Mouse (Mus musculus): ENCODE results near the gene Trex1. TPM values are rescaled to one million over a fixed set of nuclear protein-coding genes. Genes with fewer than 3 reads are reported as not detected.

The Trex1 gene
- polyA plus RNA-seq, 1 experiment from 2014 or later, result 7.5 TPM

GRCm38 (mm10) chr9:109080516-109080915, 21.0 kb upstream of the Trex1 start:
- Histone ChIP-seq H3K9me3 (replicated peaks) (no peaks in the 10 kb centered on the region), H3K36me3 (peaks cover 33% of the 10 kb centered on the region), H3K27ac (replicated peaks) (no peak overlapping the region), H3K4me3 (peak overlapping the region; percentile 94; the same call in 1 of the 2 replicates), H3K4me1 (peaks cover 27% of the 10 kb centered on the region), H3K27me3 (ENCODE audit: low read depth, poor library complexity, severe bottlenecking) (no peaks in the 10 kb centered on the region)
- WGBS, result 96% methylated on average over 3 of the region's 3 CpGs
- DNase-seq (ENCODE audit: low spot score), result no peak

- Histone ChIP-seq H3K4me3 (peak within 1 kb of the TSS; percentile 78), H3K9me3 (replicated peaks) (no peaks in the 10 kb centered on the region), H3K27ac (replicated peaks) (peak within 1 kb of the TSS; percentile 90), H3K4me1 (peaks cover 26% of the 10 kb centered on the region), H3K27me3 (ENCODE audit: low read depth, poor library complexity, severe bottlenecking) (no peaks in the 10 kb centered on the region), H3K36me3 (peaks cover 43% of the 10 kb centered on the region)
- WGBS, result under 1% methylated on average over 57 of the region's 57 CpGs
- peak; percentile 92 for DNase-seq (ENCODE audit: low spot score)
These were observed 14.4 kb upstream of the Trex1 start, which contains the start of gene Atrip for GRCm38 (mm10) chr9:109073661-109074573. Gene Atrip (minus strand): TSS chr9:109074124.

GRCm38 (mm10) chr9:109068095-109068735, 8.7 kb upstream of the Trex1 start:
- DNase-seq (ENCODE audit: low spot score), result no peak
- Histone ChIP-seq H3K9me3 (replicated peaks) (no peaks in the 10 kb centered on the region), H3K4me1 (peaks cover 14% of the 10 kb centered on the region), H3K27ac (replicated peaks) (no peak overlapping the region), H3K36me3 (peaks cover 89% of the 10 kb centered on the region), H3K4me3 (no peak overlapping the region), H3K27me3 (ENCODE audit: low read depth, poor library complexity, severe bottlenecking) (no peaks in the 10 kb centered on the region)
- 94% methylated on average over 3 of the region's 3 CpGs for WGBS

GRCm38 (mm10) chr9:109060898-109061295, 1.4 kb upstream of the Trex1 start:
- 97% methylated on average over 5 of the region's 5 CpGs for WGBS
- Histone ChIP-seq H3K4me3 (no peak overlapping the region), H3K9me3 (replicated peaks) (no peaks in the 10 kb centered on the region), H3K4me1 (peaks cover 18% of the 10 kb centered on the region), H3K36me3 (peaks cover 93% of the 10 kb centered on the region), H3K27me3 (ENCODE audit: low read depth, poor library complexity, severe bottlenecking) (no peaks in the 10 kb centered on the region), H3K27ac (replicated peaks) (no peak overlapping the region)
- DNase-seq (ENCODE audit: low spot score), result no peak

- H3K27me3 ChIP-seq (ENCODE audit: low read depth, poor library complexity, severe bottlenecking), result no peaks in the 10 kb centered on the region
- peaks cover 21% of the 10 kb centered on the region for H3K4me1 ChIP-seq
- no peaks in the 10 kb centered on the region for H3K9me3 ChIP-seq (replicated peaks)
- WGBS, result 91% methylated on average over 16 of the region's 16 CpGs
- H3K36me3 ChIP-seq, result peaks cover 92% of the 10 kb centered on the region
- no peak for DNase-seq (ENCODE audit: low spot score)
- no peak overlapping the region for H3K4me3 ChIP-seq
- no peak overlapping the region for H3K27ac ChIP-seq (replicated peaks)
These were observed 807 bp upstream of the Trex1 start for GRCm38 (mm10) chr9:109060184-109060897.

- peaks cover 32% of the 10 kb centered on the region for H3K4me1 ChIP-seq
- H3K36me3 ChIP-seq, result peaks cover 70% of the 10 kb centered on the region
- no peak for DNase-seq (ENCODE audit: low spot score)
- no peak overlapping the region for H3K4me3 ChIP-seq
- 93% methylated on average over 19 of the region's 19 CpGs for WGBS
- no peaks in the 10 kb centered on the region for H3K9me3 ChIP-seq (replicated peaks)
- no peaks in the 10 kb centered on the region for H3K27me3 ChIP-seq (ENCODE audit: low read depth, poor library complexity, severe bottlenecking)
- no peak overlapping the region for H3K27ac ChIP-seq (replicated peaks)
These were observed 1.3 kb downstream of the Trex1 start for GRCm38 (mm10) chr9:109058006-109058765.

- Histone ChIP-seq H3K9me3 (replicated peaks) (no peaks in the 10 kb centered on the region), H3K4me3 (no peak overlapping the region), H3K36me3 (peaks cover 64% of the 10 kb centered on the region), H3K27ac (replicated peaks) (no peak overlapping the region), H3K27me3 (ENCODE audit: low read depth, poor library complexity, severe bottlenecking) (no peaks in the 10 kb centered on the region), H3K4me1 (peaks cover 32% of the 10 kb centered on the region)
- DNase-seq (ENCODE audit: low spot score), result no peak
- 96% methylated on average over 5 of the region's 5 CpGs for WGBS
These were observed 2.0 kb downstream of the Trex1 start for GRCm38 (mm10) chr9:109057543-109057942.

- Histone ChIP-seq H3K27me3 (ENCODE audit: low read depth, poor library complexity, severe bottlenecking) (no peaks in the 10 kb centered on the region), H3K27ac (replicated peaks) (no peak overlapping the region), H3K4me1 (peaks cover 32% of the 10 kb centered on the region), H3K9me3 (replicated peaks) (no peaks in the 10 kb centered on the region), H3K4me3 (no peak overlapping the region), H3K36me3 (peaks cover 57% of the 10 kb centered on the region)
- WGBS, result 85% methylated on average over 4 of the region's 4 CpGs
- no peak for DNase-seq (ENCODE audit: low spot score)
These were observed 2.6 kb downstream of the Trex1 start for GRCm38 (mm10) chr9:109056916-109057315.

- H3K9me3 ChIP-seq (replicated peaks), result no peaks in the 10 kb centered on the region
- no peak overlapping the region for H3K4me3 ChIP-seq
- no peaks in the 10 kb centered on the region for H3K27me3 ChIP-seq (ENCODE audit: low read depth, poor library complexity, severe bottlenecking)
- no peak overlapping the region for H3K27ac ChIP-seq (replicated peaks)
- 92% methylated on average over 17 of the region's 17 CpGs for WGBS
- DNase-seq (ENCODE audit: low spot score), result no peak
- H3K36me3 ChIP-seq, result peaks cover 52% of the 10 kb centered on the region
- H3K4me1 ChIP-seq, result peaks cover 32% of the 10 kb centered on the region
These were observed 3.3 kb downstream of the Trex1 start for GRCm38 (mm10) chr9:109056081-109056690.

GRCm38 (mm10) chr9:109055271-109056030, 4.1 kb downstream of the Trex1 start:
- Histone ChIP-seq H3K4me1 (peaks cover 32% of the 10 kb centered on the region), H3K27me3 (ENCODE audit: low read depth, poor library complexity, severe bottlenecking) (no peaks in the 10 kb centered on the region), H3K36me3 (peaks cover 46% of the 10 kb centered on the region), H3K9me3 (replicated peaks) (no peaks in the 10 kb centered on the region), H3K4me3 (peak overlapping the region; percentile 37), H3K27ac (replicated peaks) (peak overlapping the region; percentile 71)
- 93% methylated on average over 12 of the region's 12 CpGs for WGBS
- DNase-seq (ENCODE audit: low spot score), result no peak

- peaks cover 26% of the 10 kb centered on the region for H3K4me1 ChIP-seq
- H3K9me3 ChIP-seq (replicated peaks), result no peaks in the 10 kb centered on the region
- peak; percentile 41 for DNase-seq (ENCODE audit: low spot score)
- H3K36me3 ChIP-seq, result peaks cover 38% of the 10 kb centered on the region
- peak overlapping the region; percentile 71 for H3K27ac ChIP-seq (replicated peaks)
- 12% methylated on average over 7 of the region's 7 CpGs for WGBS
- H3K27me3 ChIP-seq (ENCODE audit: low read depth, poor library complexity, severe bottlenecking), result no peaks in the 10 kb centered on the region
- H3K4me3 ChIP-seq, result peak overlapping the region; percentile 37
These were observed 4.8 kb downstream of the Trex1 start for GRCm38 (mm10) chr9:109054712-109055111.
